Mouse (Mus musculus) olfactory bulb, adult 2 months (tissue): Measurements from ENCODE around the gene Bmyc.
"Not testable (repeated sequence)": the region's sequence is repeated elsewhere in the genome, so short reads cannot be mapped to it uniquely, and the experiment has no call there.

Source experiments
- CTCF ChIP-seq: fragments of 200-500 bp; IDR thresholded peaks from 2 replicates; pipeline ENCODE4 v1.5.1; 2012; ENCODE audit warnings: low read depth, mild to moderate bottlenecking, low read length, moderate library complexity; ENCODE audit not compliant: insufficient read depth
- POLR2A ChIP-seq: fragments of 200-500 bp; IDR thresholded peaks from 2 replicates; pipeline ENCODE4 v1.6.1; 2012; ENCODE audit warnings: mild to moderate bottlenecking, low read depth, low read length, moderate library complexity; ENCODE audit not compliant: insufficient read depth

DNA sequence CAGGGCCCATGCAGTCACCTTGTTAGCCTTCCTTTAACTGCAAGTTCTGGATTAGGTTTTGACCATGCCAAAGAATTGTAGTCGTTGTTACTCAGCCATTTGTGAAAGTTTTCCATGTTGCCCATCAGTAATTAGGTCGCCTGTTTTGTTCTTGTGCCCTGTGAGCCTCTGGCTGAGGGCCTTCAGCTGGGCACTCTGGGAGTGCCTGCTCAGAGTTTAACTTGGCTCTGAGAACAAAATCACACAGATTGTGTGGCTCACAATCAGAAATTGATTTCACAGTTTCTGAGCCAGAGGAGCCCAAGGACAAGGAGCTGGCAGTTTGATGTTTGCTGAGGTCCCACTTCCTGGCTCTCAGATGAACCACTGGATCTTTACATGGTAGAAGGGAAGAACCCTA, 3.3 kb downstream of the Bmyc start:
- TF ChIP-seq CTCF, POLR2A: not testable (repeated sequence)
